Mouse (Mus musculus) T-cell, adult 2 months (primary cell): ENCODE measurements around the gene Olfr293.

ENCODE experiments used
- DNase-seq: peaks from one replicate; pipeline ENCODE4 v3.0.0; 2022; ENCODE audit warnings: low spot score

The Olfr293 gene

DNA sequence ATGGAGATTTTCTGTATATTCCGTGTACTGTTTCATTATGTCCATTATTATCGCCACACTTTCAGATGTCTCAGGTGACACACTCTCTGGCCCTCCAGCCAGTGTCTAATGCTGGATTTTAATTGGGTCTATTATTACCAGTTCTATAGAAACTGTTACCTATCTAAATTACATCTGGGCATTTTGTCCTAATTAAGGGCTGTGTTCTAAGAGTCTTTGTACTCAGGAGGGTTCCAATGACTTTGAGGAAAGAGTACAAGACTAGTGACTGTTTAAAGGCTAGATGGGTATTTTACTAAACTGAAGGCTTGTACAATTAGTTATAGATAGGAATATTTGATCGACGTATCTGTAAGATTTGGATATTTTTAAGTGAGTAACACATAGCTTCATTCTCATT lies at the start of gene Olfr293:
Olfr293 (plus strand) TSS at position 301 of the 400 bp plus-strand sequence.
- DNase-seq: no peak

GRCm38 (mm10) chr7:86616543-86616942 lies 32.3 kb upstream of the Olfr293 start, which contains the start of gene Olfr294:
Gene Olfr294, minus strand, starts transcription at chr7:86616643.
- DNase-seq: no peak

GRCm38 (mm10) chr7:86688030-86688429 lies 39.2 kb downstream of the Olfr293 start, which contains the start of gene Olfr292:
Gene Olfr292, plus strand, starts transcription at chr7:86688330.
- no peak for DNase-seq
